Mouse (Mus musculus): ENCODE data around the gene Cmah.

DNA sequence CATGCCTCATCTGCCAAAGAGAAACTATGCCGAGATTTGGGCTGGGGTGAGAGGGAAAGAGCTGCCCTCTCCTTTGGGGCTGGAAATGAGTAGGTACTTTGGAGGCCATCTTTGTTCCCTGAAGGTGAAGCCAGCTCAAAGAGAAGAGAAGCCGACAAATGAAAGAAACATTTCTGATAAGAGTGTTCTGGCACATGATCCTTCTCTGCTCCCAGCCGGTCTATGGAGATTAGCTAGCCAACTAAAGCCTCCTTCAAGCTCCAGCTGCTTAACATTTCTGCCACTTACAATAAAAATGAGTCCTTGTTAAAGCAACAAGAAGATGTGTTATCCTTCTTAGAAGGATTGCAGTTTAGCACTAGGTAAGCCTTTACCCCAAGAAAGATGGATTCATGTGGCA, 162.3 kb downstream of the Cmah start:
- TF ChIP-seq CTCF (IDR thresholded peaks at IDR 0.05; ENCODE audit: borderline replicate concordance, extremely low read depth, insufficient read depth, insufficient read length): no peak
- no peak for TF ChIP-seq POLR2A (IDR thresholded peaks at IDR 0.05; ENCODE audit: borderline replicate concordance, extremely low read depth, insufficient read depth, insufficient read length, poor library complexity, severe bottlenecking)
